Mouse (Mus musculus): ENCODE results near the gene Slc5a7. TPM values are rescaled to one million over a fixed set of nuclear protein-coding genes. Genes with fewer than 3 reads are reported as not detected.
A peak's percentile ranks its signal among the peaks of the same experiment; 100 is the strongest.

Slc5a7 gene
- 7.6 and 10.0 TPM in 2 replicates for polyA plus RNA-seq (2015; fragmentation: Nextera tagmentation; extraction: Ambion mirVana)

GRCm38 (mm10) chr17:54298934-54299333 lies at the start of gene Slc5a7:
Slc5a7 (minus strand) TSS chr17:54299034.
- peak within 1 kb of the TSS; percentile 98 for H3K4me2 ChIP-seq
- peak within 1 kb of the TSS; percentile 51 for H3K4me3 ChIP-seq
- H3K9me3 ChIP-seq = no peaks in the 10 kb centered on the region
- H3K27ac ChIP-seq (replicated peaks) = no peak within 1 kb of the TSS
- no peaks in the 10 kb centered on the region for H3K36me3 ChIP-seq
- 60% methylated on average over 1 of the region's 1 CpGs for WGBS
- H3K9ac ChIP-seq = peak within 1 kb of the TSS; percentile 50
- H3K27me3 ChIP-seq = 0 out of 2 replicates have a peak, but pooled peaks cover 4% of the 10 kb centered on the region
- peaks cover 8% of the 10 kb centered on the region for H3K4me1 ChIP-seq (replicated peaks)
- no peak for ATAC-seq (ENCODE audit: low FRiP score, low read depth)

GRCm38 (mm10) chr17:54347672-54348071 lies 48.8 kb upstream of the Slc5a7 start:
- no peak overlapping the region for H3K9ac ChIP-seq
- no peak overlapping the region for H3K27ac ChIP-seq (replicated peaks)
- 86% methylated on average over 8 of the region's 8 CpGs for WGBS
- no peak overlapping the region for H3K4me3 ChIP-seq
- no peak overlapping the region for H3K4me2 ChIP-seq
- no peaks in the 10 kb centered on the region for H3K4me1 ChIP-seq (replicated peaks)
- H3K36me3 ChIP-seq = no peaks in the 10 kb centered on the region
- no peaks in the 10 kb centered on the region for H3K27me3 ChIP-seq
- no peak for ATAC-seq (ENCODE audit: low FRiP score, low read depth)
- no peaks in the 10 kb centered on the region for H3K9me3 ChIP-seq

DNA sequence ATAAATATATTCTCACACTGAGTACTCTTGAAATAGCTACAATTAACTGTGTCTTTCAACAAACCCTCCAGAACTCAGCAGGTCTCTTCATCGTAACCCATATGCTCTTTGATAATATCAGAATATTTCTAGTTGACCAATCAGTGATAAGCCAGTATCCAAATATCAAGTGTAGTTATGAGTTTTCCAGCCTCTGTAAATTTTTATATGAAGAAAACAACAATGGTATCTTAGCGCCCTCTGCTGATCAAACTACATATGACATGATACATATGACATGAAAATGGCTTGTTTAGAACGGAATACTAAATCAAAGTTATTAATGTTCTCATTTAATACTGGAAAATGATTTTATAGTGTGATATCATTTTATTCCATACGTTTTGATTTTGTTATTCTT lies 44.6 kb upstream of the Slc5a7 start:
- no peaks in the 10 kb centered on the region for H3K9me3 ChIP-seq
- ATAC-seq (ENCODE audit: low FRiP score, low read depth) = no peak
- no peak overlapping the region for H3K4me2 ChIP-seq
- H3K4me1 ChIP-seq (replicated peaks) = no peaks in the 10 kb centered on the region
- H3K4me3 ChIP-seq = no peak overlapping the region
- WGBS = 26% methylated on average over 4 of the region's 4 CpGs
- no peak overlapping the region for H3K27ac ChIP-seq (replicated peaks)
- H3K9ac ChIP-seq = no peak overlapping the region
- H3K27me3 ChIP-seq = no peaks in the 10 kb centered on the region
- H3K36me3 ChIP-seq = no peaks in the 10 kb centered on the region

- H3K4me2 ChIP-seq = peak overlapping the region; percentile 98
- H3K9ac ChIP-seq = peak overlapping the region; percentile 50
- H3K4me1 ChIP-seq (replicated peaks) = peaks cover 8% of the 10 kb centered on the region
- 3% methylated on average over 37 of the region's 37 CpGs for WGBS
- H3K27ac ChIP-seq (replicated peaks) = no peak overlapping the region
- peak overlapping the region; percentile 51 for H3K4me3 ChIP-seq
- H3K27me3 ChIP-seq = 0 out of 2 replicates have a peak, but pooled peaks cover 4% of the 10 kb centered on the region
- no peaks in the 10 kb centered on the region for H3K9me3 ChIP-seq
- ATAC-seq (ENCODE audit: low FRiP score, low read depth) = peak; percentile 82
- H3K36me3 ChIP-seq = no peaks in the 10 kb centered on the region
These were observed 456 bp downstream of the Slc5a7 start for GRCm38 (mm10) chr17:54298232-54298924.

GRCm38 (mm10) chr17:54250783-54251182 lies 48.1 kb downstream of the Slc5a7 start:
- H3K9me3 ChIP-seq = no peaks in the 10 kb centered on the region
- H3K9ac ChIP-seq = no peak overlapping the region
- no peaks in the 10 kb centered on the region for H3K27me3 ChIP-seq
- no peaks in the 10 kb centered on the region for H3K4me1 ChIP-seq (replicated peaks)
- no peak overlapping the region for H3K4me3 ChIP-seq
- no peak overlapping the region for H3K4me2 ChIP-seq
- H3K36me3 ChIP-seq = no peaks in the 10 kb centered on the region
- no peak overlapping the region for H3K27ac ChIP-seq (replicated peaks)
- ATAC-seq (ENCODE audit: low FRiP score, low read depth) = no peak

GRCm38 (mm10) chr17:54243650-54244300 lies 55.1 kb downstream of the Slc5a7 start:
- Histone ChIP-seq H3K9me3 (no peaks in the 10 kb centered on the region), H3K27me3 (no peaks in the 10 kb centered on the region), H3K4me1 (replicated peaks) (no peaks in the 10 kb centered on the region), H3K27ac (replicated peaks) (no peak overlapping the region), H3K4me2 (no peak overlapping the region), H3K36me3 (no peaks in the 10 kb centered on the region), H3K9ac (no peak overlapping the region), H3K4me3 (no peak overlapping the region)
- ATAC-seq (ENCODE audit: low FRiP score, low read depth) = no peak

- WGBS = 77% methylated on average over 8 of the region's 8 CpGs
- no peak overlapping the region for H3K27ac ChIP-seq (replicated peaks)
- ATAC-seq (ENCODE audit: low FRiP score, low read depth) = no peak
- no peak overlapping the region for H3K9ac ChIP-seq
- H3K4me1 ChIP-seq (replicated peaks) = no peaks in the 10 kb centered on the region
- H3K36me3 ChIP-seq = no peaks in the 10 kb centered on the region
- H3K9me3 ChIP-seq = no peaks in the 10 kb centered on the region
- H3K4me2 ChIP-seq = no peak overlapping the region
- no peaks in the 10 kb centered on the region for H3K27me3 ChIP-seq
- H3K4me3 ChIP-seq = no peak overlapping the region
These were observed 59.4 kb downstream of the Slc5a7 start for GRCm38 (mm10) chr17:54239435-54239834.
